Comparison of ENCODE assay signal across 8 mouse cellular contexts in the genomic region with DNA sequence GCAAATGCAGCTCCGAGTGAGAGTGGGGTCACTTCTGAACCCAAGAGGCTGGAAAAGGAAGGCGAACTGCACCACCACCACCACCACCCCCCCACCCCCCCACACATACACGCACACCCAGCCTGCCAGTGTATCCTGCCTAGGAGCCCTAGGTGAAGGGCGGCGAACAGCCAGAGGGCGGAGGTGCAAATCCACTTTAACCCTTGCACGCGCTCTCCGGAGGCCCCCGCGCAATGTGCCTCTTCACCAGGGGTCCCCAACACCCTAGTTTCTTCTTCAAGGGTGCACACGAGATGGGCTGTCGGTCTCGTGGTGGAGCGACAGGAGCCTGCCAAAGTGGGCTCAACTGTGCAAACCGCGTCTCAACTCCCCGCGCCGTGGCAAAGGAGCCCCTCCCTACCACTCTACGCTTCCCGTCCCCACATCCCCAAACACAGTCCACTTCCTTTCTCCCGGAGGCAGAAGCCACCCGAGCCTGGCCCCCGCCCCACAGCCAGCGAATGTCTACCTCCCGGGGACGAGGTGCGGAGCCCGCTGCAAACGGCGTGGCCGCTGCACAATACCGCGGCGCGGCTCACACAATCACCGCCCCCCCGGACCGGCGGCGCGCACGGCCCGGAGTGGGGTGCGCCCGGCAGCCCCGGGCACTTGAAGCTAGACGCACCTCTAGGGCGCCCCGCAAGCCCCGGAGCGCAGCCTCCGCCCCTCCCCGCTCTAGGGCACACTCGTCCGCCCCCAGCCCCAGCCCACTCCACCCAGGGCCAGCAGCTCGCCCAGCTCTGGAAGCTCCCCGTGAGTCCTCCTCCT. TPM values are rescaled to one million over a fixed set of nuclear protein-coding genes. Genes with fewer than 3 reads are reported as not detected.
DNase-seq lines count a peak whose midpoint lies in the region; ATAC-seq lines count a peak whose summit lies in the region.

No protein-coding gene starts in this region.

- no peaks in the 10 kb centered on the region for H3K36me3 ChIP-seq in embryonic facial prominence, embryonic 13.5 days
- no peaks in the 10 kb centered on the region for H3K36me3 ChIP-seq in heart, embryonic 16.5 days (ENCODE audit: control insufficient read depth, insufficient read depth)
- H3K36me3 ChIP-seq in stomach, embryonic 16.5 days (ENCODE audit: control insufficient read depth, insufficient read depth, low read length) = no peaks in the 10 kb centered on the region

- peak overlapping the region; percentile 91 for H3K4me3 ChIP-seq in embryonic facial prominence, embryonic 13.5 days
- peak overlapping the region; percentile 97 for H3K4me3 ChIP-seq in heart, embryonic 16.5 days (ENCODE audit: low read length)
- peak overlapping the region; percentile 95 for H3K4me3 ChIP-seq in stomach, embryonic 16.5 days (replicated peaks; ENCODE audit: low read length)

- WGBS in embryonic facial prominence, embryonic 13.5 days = under 1% methylated on average over 59 of the region's 59 CpGs
- under 1% methylated on average over 59 of the region's 59 CpGs for WGBS in heart, embryonic 16.5 days
- under 1% methylated on average over 49 of the region's 59 CpGs for WGBS in stomach, embryonic 16.5 days

- peaks cover 52% of the 10 kb centered on the region for H3K4me1 ChIP-seq in embryonic facial prominence, embryonic 13.5 days
- peaks cover 45% of the 10 kb centered on the region for H3K4me1 ChIP-seq in heart, embryonic 16.5 days (ENCODE audit: control insufficient read depth, insufficient read depth, low read length)
- peaks cover 33% of the 10 kb centered on the region for H3K4me1 ChIP-seq in stomach, embryonic 16.5 days (ENCODE audit: control insufficient read depth, insufficient read depth, low read length)

- H3K9me3 ChIP-seq in embryonic facial prominence, embryonic 13.5 days = no peaks in the 10 kb centered on the region
- H3K9me3 ChIP-seq in heart, embryonic 16.5 days (replicated peaks; ENCODE audit: control insufficient read depth, low read length) = no peaks in the 10 kb centered on the region
- no peaks in the 10 kb centered on the region for H3K9me3 ChIP-seq in stomach, embryonic 16.5 days (replicated peaks; ENCODE audit: control insufficient read depth, low read length)

- ATAC-seq in embryonic facial prominence, embryonic 13.5 days (ENCODE audit: insufficient number of reproducible peaks, insufficient read depth, low FRiP score, low TSS enrichment, low read depth) = peak; percentile 52; the same call in 1 of the 2 replicates
- ATAC-seq in heart, embryonic 16.5 days (replicated peaks; ENCODE audit: extremely low read depth, insufficient read depth, low FRiP score) = peak; percentile 43
- ATAC-seq in megakaryocyte progenitor cell, adult 5-6 weeks (replicated peaks; ENCODE audit: poor library complexity) = peak; percentile 23
- peak; percentile 39 for ATAC-seq in stomach, embryonic 16.5 days (ENCODE audit: insufficient read depth, low FRiP score)

- peak overlapping the region; percentile 92 for H3K9ac ChIP-seq in embryonic facial prominence, embryonic 13.5 days
- peak overlapping the region; percentile 96 for H3K9ac ChIP-seq in heart, embryonic 16.5 days (ENCODE audit: low read length)
- peak overlapping the region; percentile 90 for H3K9ac ChIP-seq in stomach, embryonic 16.5 days (ENCODE audit: low read length)

- peak overlapping the region; percentile 88 for H3K4me2 ChIP-seq in embryonic facial prominence, embryonic 13.5 days
- peak overlapping the region; percentile 99 for H3K4me2 ChIP-seq in heart, embryonic 16.5 days (ENCODE audit: low read depth, low read length)
- H3K4me2 ChIP-seq in stomach, embryonic 16.5 days (ENCODE audit: low read depth, low read length) = peak overlapping the region; percentile 100

- H3K27me3 ChIP-seq in embryonic facial prominence, embryonic 13.5 days = no peaks in the 10 kb centered on the region
- no peaks in the 10 kb centered on the region for H3K27me3 ChIP-seq in heart, embryonic 16.5 days (ENCODE audit: control insufficient read depth, insufficient read depth, low read length)
- H3K27me3 ChIP-seq in stomach, embryonic 16.5 days (ENCODE audit: control insufficient read depth, insufficient read depth, low read length) = no peaks in the 10 kb centered on the region

- peak; percentile 57 for DNase-seq in ovary, postnatal 36 days (ENCODE audit: low spot score)
- DNase-seq in ovary, adult 18-20 months (ENCODE audit: low spot score) = no peak
- peak; percentile 23 to 75 for DNase-seq in kidney, postnatal 36 days
- DNase-seq in layer of hippocampus, postnatal 36 days = no peak

- H3K27ac ChIP-seq in embryonic facial prominence, embryonic 13.5 days = peak overlapping the region; percentile 97
- H3K27ac ChIP-seq in heart, embryonic 16.5 days (ENCODE audit: low read length) = peak overlapping the region; percentile 95
- H3K27ac ChIP-seq in stomach, embryonic 16.5 days (ENCODE audit: low read length) = peak overlapping the region; percentile 92

RNA-seq across cellular contexts. Expression of gene 4930404H24Rik, which starts 49.0 kb away (rescaled TPM):
- not detected in 2 replicates for polyA plus RNA-seq in embryonic facial prominence, embryonic 13.5 days (2015; fragmentation: Nextera tagmentation; extraction: Ambion mirVana)
- polyA plus RNA-seq in heart, embryonic 16.5 days (2015; fragmentation: Nextera tagmentation; extraction: Ambion mirVana) = not detected in 2 replicates
- not detected in 2 replicates for total RNA-seq in megakaryocyte progenitor cell, adult 5-6 weeks (2015)
- not detected in 2 replicates for total RNA-seq in megakaryocyte progenitor cell, adult 5-6 weeks (2017)
- polyA plus RNA-seq in stomach, embryonic 16.5 days (2015; fragmentation: Nextera tagmentation; extraction: Ambion mirVana) = not detected in 2 replicates
- total RNA-seq in layer of hippocampus, postnatal 36 days (2021) = not detected

Comparison
In these comparisons a context has a peak if more than half of its experiments do, and no peak if none do; other contexts are left out.
1. DNase-seq: peak in ovary, postnatal 36 days (single experiment) and kidney, postnatal 36 days (2 of 2); none in ovary, adult 18-20 months (single experiment) and layer of hippocampus, postnatal 36 days (0 of 2).
2. Peak in every context shown above with its lines, with median percentiles within 50 percentile points of each other: ATAC-seq, H3K27ac ChIP-seq, H3K4me2 ChIP-seq, H3K4me3 ChIP-seq and H3K9ac ChIP-seq.